Mouse (Mus musculus) R1 (cell line): ENCODE measurements around the gene Gm21746.
"Not testable (repeated sequence)": the region's sequence is repeated elsewhere in the genome, so short reads cannot be mapped to it uniquely, and the experiment has no call there.

ENCODE experiments used
- DNase-seq: peaks from one replicate; pipeline ENCODE4 v3.0.0-alpha.2; 2018; ENCODE audit warnings: low read depth, low spot score

The Gm21746 gene

GRCm38 (mm10) chrY:6237895-6238294 is at the start of gene Gm21746:
Gm21746 (minus strand) TSS chrY:6237995.
- not testable (repeated sequence) for DNase-seq

GRCm38 (mm10) chrY:6266798-6267197 is 29.0 kb upstream of the Gm21746 start, which contains the start of gene Gm20873:
Gm20873 (plus strand) TSS chrY:6267098.
- DNase-seq: not testable (repeated sequence)
